Mouse (Mus musculus) neural tube, embryonic 11.5 days (tissue): ENCODE measurements around the gene Fam57b. TPM values are rescaled to one million over a fixed set of nuclear protein-coding genes. Genes with fewer than 3 reads are reported as not detected.

Source experiments
- ATAC-seq: fragments of 200-750 bp; cut with Nextera tagmentation; 2 replicates; pipeline ENCODE4 v1.8.0; 2017; ENCODE audit warnings: moderate number of reproducible peaks, mild to moderate bottlenecking, moderate TSS enrichment, moderate library complexity; ENCODE audit not compliant: insufficient read depth, low FRiP score, low TSS enrichment
- DNase-seq: peaks from one replicate; pipeline ENCODE4 v3.0.0-alpha.2; 2015; ENCODE audit warnings: low spot score
- H3K27ac ChIP-seq: fragments of 300-500 bp; sonication (generic); 2 replicates; pipeline ENCODE4 v1.5.1; 2014; ENCODE audit warnings: low read depth, mild to moderate bottlenecking, low read length
- H3K27me3 ChIP-seq: fragments of 300-500 bp; sonication (generic); 2 replicates; pipeline ENCODE4 v1.6.1; 2014; ENCODE audit warnings: mild to moderate bottlenecking, low read length, mixed read lengths; ENCODE audit not compliant: control insufficient read depth, insufficient read depth
- H3K36me3 ChIP-seq: fragments of 300-500 bp; sonication (generic); 2 replicates; pipeline ENCODE4 v1.6.1; 2014; ENCODE audit warnings: mild to moderate bottlenecking, low read length, moderate library complexity, mixed read lengths; ENCODE audit not compliant: control insufficient read depth, insufficient read depth
- H3K4me1 ChIP-seq: fragments of 300-500 bp; sonication (generic); 2 replicates; pipeline ENCODE4 v1.6.1; 2014; ENCODE audit warnings: low read length, mixed read lengths; ENCODE audit not compliant: control insufficient read depth, insufficient read depth
- H3K4me2 ChIP-seq: fragments of 300-500 bp; sonication (generic); 2 replicates; pipeline ENCODE4 v1.6.1; 2014; ENCODE audit warnings: low read depth, mild to moderate bottlenecking, moderate library complexity
- H3K4me3 ChIP-seq: fragments of 300-500 bp; sonication (generic); 2 replicates; pipeline ENCODE4 v1.5.1; 2014; ENCODE audit warnings: low read depth, low read length
- H3K9ac ChIP-seq: fragments of 300-500 bp; sonication (generic); 2 replicates; pipeline ENCODE4 v1.6.1; 2014; ENCODE audit warnings: mild to moderate bottlenecking, low read length
- H3K9me3 ChIP-seq: fragments of 300-500 bp; sonication (generic); 2 replicates; pipeline ENCODE4 v1.6.1; 2016; ENCODE audit warnings: low read length; ENCODE audit not compliant: control insufficient read depth
- WGBS: fragments of 180-500 bp; shearing (Covaris S2); extraction: QIAGEN DNeasy Blood & Tissue Kit; methylation state at CpG from one replicate; pipeline ENCODE4 v1.1.7; 2014; 5-methylcytosine and 5-hydroxymethylcytosine counted together
- polyA plus RNA-seq: library from polyadenylated mRNA; unstranded; fragments of >200 nt; fragmentation: Nextera tagmentation; extraction: Ambion mirVana; gene quantifications from 2 replicates; pipeline ENCODE4 v1.2.1, GENCODE M21; 2014

Gene Fam57b
- polyA plus RNA-seq, 1 experiment from 2014 or later = 14.4 TPM

- Histone ChIP-seq H3K4me3 (no peak overlapping the region), H3K9ac (no peak overlapping the region), H3K4me2 (peak overlapping the region; percentile 96; the same call in 1 of the 2 replicates), H3K27ac (no peak overlapping the region), H3K9me3 (no peaks in the 10 kb centered on the region), H3K36me3 (no peaks in the 10 kb centered on the region; the same call in 1 of the 2 replicates), H3K27me3 (no peaks in the 10 kb centered on the region), H3K4me1 (0 out of 2 replicates have a peak, but pooled peaks cover 2% of the 10 kb centered on the region)
- WGBS = 78% methylated on average over 4 of the region's 4 CpGs
- ATAC-seq (no peak), DNase-seq (no peak)
Observed at GRCm38 (mm10) chr7:126760956-126761355, 36.5 kb upstream of the Fam57b start.

GRCm38 (mm10) chr7:126761529-126762067 is 35.9 kb upstream of the Fam57b start:
- Histone ChIP-seq H3K4me1 (0 out of 2 replicates have a peak, but pooled peaks cover 2% of the 10 kb centered on the region), H3K4me3 (no peak overlapping the region), H3K9ac (no peak overlapping the region), H3K27me3 (no peaks in the 10 kb centered on the region), H3K4me2 (no peak overlapping the region), H3K9me3 (no peaks in the 10 kb centered on the region), H3K27ac (no peak overlapping the region), H3K36me3 (no peaks in the 10 kb centered on the region; the same call in 1 of the 2 replicates)
- ATAC-seq (no peak), DNase-seq (no peak)
- WGBS = 84% methylated on average over 6 of the region's 6 CpGs

GRCm38 (mm10) chr7:126762471-126763008 is 34.9 kb upstream of the Fam57b start:
- Histone ChIP-seq H3K27me3 (no peaks in the 10 kb centered on the region), H3K9me3 (no peaks in the 10 kb centered on the region), H3K9ac (no peak overlapping the region), H3K4me1 (0 out of 2 replicates have a peak, but pooled peaks cover 2% of the 10 kb centered on the region), H3K36me3 (no peaks in the 10 kb centered on the region; the same call in 1 of the 2 replicates), H3K4me2 (no peak overlapping the region), H3K4me3 (no peak overlapping the region), H3K27ac (no peak overlapping the region)
- DNase-seq (no peak), ATAC-seq (no peak)
- 85% methylated on average over 17 of the region's 17 CpGs for WGBS

GRCm38 (mm10) chr7:126765540-126765939 is 31.9 kb upstream of the Fam57b start:
- ATAC-seq = no peak
- H3K27me3 ChIP-seq = no peaks in the 10 kb centered on the region
- 0 out of 2 replicates have a peak, but pooled peaks cover 2% of the 10 kb centered on the region for H3K4me1 ChIP-seq
- no peak for DNase-seq
- H3K9me3 ChIP-seq = no peaks in the 10 kb centered on the region
- H3K4me3 ChIP-seq = no peak overlapping the region
- no peak overlapping the region for H3K27ac ChIP-seq
- H3K4me2 ChIP-seq = no peak overlapping the region
- H3K9ac ChIP-seq = no peak overlapping the region
- 91% methylated on average over 9 of the region's 9 CpGs for WGBS
- H3K36me3 ChIP-seq = no peaks in the 10 kb centered on the region; the same call in 1 of the 2 replicates

- 94% methylated on average over 16 of the region's 16 CpGs for WGBS
- Histone ChIP-seq H3K4me1 (no peaks in the 10 kb centered on the region), H3K4me3 (no peak within 1 kb of the TSS), H3K9ac (no peak within 1 kb of the TSS), H3K9me3 (no peaks in the 10 kb centered on the region), H3K27me3 (no peaks in the 10 kb centered on the region), H3K36me3 (no peaks in the 10 kb centered on the region; the same call in 1 of the 2 replicates), H3K4me2 (no peak within 1 kb of the TSS), H3K27ac (no peak within 1 kb of the TSS)
- DNase-seq (no peak), ATAC-seq (no peak)
Observed at GRCm38 (mm10) chr7:126766201-126766600, 31.3 kb upstream of the Fam57b start, which contains the start of gene Gdpd3. Gene Gdpd3, plus strand, starts transcription at chr7:126766334.

- H3K4me2 ChIP-seq = no peak overlapping the region
- H3K9ac ChIP-seq = no peak overlapping the region
- DNase-seq = no peak
- H3K27ac ChIP-seq = no peak overlapping the region
- 93% methylated on average over 8 of the region's 8 CpGs for WGBS
- no peaks in the 10 kb centered on the region for H3K27me3 ChIP-seq
- no peaks in the 10 kb centered on the region for H3K9me3 ChIP-seq
- no peaks in the 10 kb centered on the region for H3K4me1 ChIP-seq
- no peak for ATAC-seq
- H3K4me3 ChIP-seq = no peak overlapping the region
- H3K36me3 ChIP-seq = no peaks in the 10 kb centered on the region; the same call in 1 of the 2 replicates
Observed at GRCm38 (mm10) chr7:126767001-126767400, 30.5 kb upstream of the Fam57b start.

- Histone ChIP-seq H3K27ac (no peak overlapping the region), H3K4me3 (no peak overlapping the region), H3K36me3 (no peaks in the 10 kb centered on the region), H3K9me3 (no peaks in the 10 kb centered on the region), H3K4me2 (no peak overlapping the region), H3K9ac (no peak overlapping the region), H3K27me3 (no peaks in the 10 kb centered on the region), H3K4me1 (peaks cover 2% of the 10 kb centered on the region)
- 81% methylated on average over 12 of the region's 12 CpGs for WGBS
- DNase-seq (no peak), ATAC-seq (no peak)
Observed at GRCm38 (mm10) chr7:126770784-126771183, 26.7 kb upstream of the Fam57b start.

- no peaks in the 10 kb centered on the region for H3K36me3 ChIP-seq
- DNase-seq = no peak
- no peaks in the 10 kb centered on the region for H3K27me3 ChIP-seq
- peaks cover 13% of the 10 kb centered on the region for H3K4me1 ChIP-seq
- H3K4me3 ChIP-seq = no peak overlapping the region
- H3K27ac ChIP-seq = no peak overlapping the region
- 70% methylated on average over 2 of the region's 2 CpGs for WGBS
- ATAC-seq = no peak
- no peak overlapping the region for H3K4me2 ChIP-seq
- H3K9ac ChIP-seq = no peak overlapping the region
- no peaks in the 10 kb centered on the region for H3K9me3 ChIP-seq
Observed at GRCm38 (mm10) chr7:126773351-126773750, 24.1 kb upstream of the Fam57b start.

- Histone ChIP-seq H3K4me3 (no peak overlapping the region), H3K4me2 (no peak overlapping the region), H3K4me1 (peaks cover 13% of the 10 kb centered on the region), H3K36me3 (no peaks in the 10 kb centered on the region), H3K9me3 (no peaks in the 10 kb centered on the region), H3K27me3 (no peaks in the 10 kb centered on the region), H3K9ac (no peak overlapping the region), H3K27ac (no peak overlapping the region)
- 71% methylated on average over 2 of the region's 2 CpGs for WGBS
- no peak for DNase-seq
- no peak for ATAC-seq
Observed at GRCm38 (mm10) chr7:126774463-126774862, 23.0 kb upstream of the Fam57b start.
